Mouse (Mus musculus) lung, postnatal 0 days (tissue): ENCODE data around the gene Rassf8. TPM values are rescaled to one million over a fixed set of nuclear protein-coding genes. Genes with fewer than 3 reads are reported as not detected.

Experiments used
- ATAC-seq: fragments of 200-750 bp; cut with Nextera tagmentation; 2 replicates; pipeline ENCODE4 v1.8.0; 2017; ENCODE audit warnings: moderate library complexity
- DNase-seq: peaks from one replicate; pipeline ENCODE4 v3.0.0-alpha.2; 2016; ENCODE audit warnings: low spot score
- H3K27ac ChIP-seq: fragments of 300-500 bp; sonication (generic); 2 replicates; pipeline ENCODE4 v1.5.1; 2014; ENCODE audit warnings: antibody characterized with exemption, mild to moderate bottlenecking, low read length, mixed read lengths
- H3K27me3 ChIP-seq: fragments of 300-500 bp; sonication (generic); replicated peaks from 2 replicates; pipeline ENCODE4 v1.6.1; 2014; ENCODE audit warnings: low read length, mixed read lengths; ENCODE audit not compliant: insufficient read depth
- H3K36me3 ChIP-seq: fragments of 300-500 bp; sonication (generic); 2 replicates; pipeline ENCODE4 v1.6.1; 2014; ENCODE audit warnings: low read length, mixed read lengths; ENCODE audit not compliant: insufficient read depth
- H3K4me1 ChIP-seq: fragments of 300-500 bp; sonication (generic); 2 replicates; pipeline ENCODE4 v1.6.1; 2014; ENCODE audit warnings: antibody characterized with exemption, low read depth, low read length, mixed read lengths; ENCODE audit not compliant: insufficient read depth
- H3K4me2 ChIP-seq: fragments of 300-500 bp; sonication (generic); replicated peaks from 2 replicates; pipeline ENCODE4 v1.6.1; 2014; ENCODE audit warnings: low read depth, mild to moderate bottlenecking, low read length, moderate library complexity, mixed read lengths
- H3K4me3 ChIP-seq: fragments of 300-500 bp; sonication (generic); 2 replicates; pipeline ENCODE4 v1.5.1; 2014; ENCODE audit warnings: low read depth, low read length
- H3K9ac ChIP-seq: fragments of 300-500 bp; sonication (generic); replicated peaks from 2 replicates; pipeline ENCODE4 v1.6.1; 2014; ENCODE audit warnings: low read depth, mild to moderate bottlenecking
- H3K9me3 ChIP-seq: fragments of 300-500 bp; sonication (generic); 2 replicates; pipeline ENCODE4 v1.6.1; 2016; ENCODE audit warnings: low read length, mixed read lengths
- CTCF ChIP-seq: IDR thresholded peaks from 2 replicates; pipeline ENCODE4 v1.5.1; 2016; ENCODE audit warnings: antibody characterized with exemption, mild to moderate bottlenecking
- EP300 ChIP-seq: IDR thresholded peaks from 2 replicates; pipeline ENCODE4 v1.6.1; 2016; ENCODE audit warnings: antibody characterized with exemption, mild to moderate bottlenecking, control low read depth
- WGBS: fragments of 180-500 bp; shearing (Covaris S2); extraction: QIAGEN DNeasy Blood & Tissue Kit; methylation state at CpG from one replicate; pipeline ENCODE4 v1.1.7; 2014; 5-methylcytosine and 5-hydroxymethylcytosine counted together
- polyA plus RNA-seq: library from polyadenylated mRNA; unstranded; fragments of >200 nt; fragmentation: Nextera tagmentation; extraction: Ambion mirVana; gene quantifications from 2 replicates; pipeline ENCODE4 v1.2.1, GENCODE M21; 2015

Gene Rassf8
- polyA plus RNA-seq, 1 experiment from 2014 or later = 15.1 TPM

DNA sequence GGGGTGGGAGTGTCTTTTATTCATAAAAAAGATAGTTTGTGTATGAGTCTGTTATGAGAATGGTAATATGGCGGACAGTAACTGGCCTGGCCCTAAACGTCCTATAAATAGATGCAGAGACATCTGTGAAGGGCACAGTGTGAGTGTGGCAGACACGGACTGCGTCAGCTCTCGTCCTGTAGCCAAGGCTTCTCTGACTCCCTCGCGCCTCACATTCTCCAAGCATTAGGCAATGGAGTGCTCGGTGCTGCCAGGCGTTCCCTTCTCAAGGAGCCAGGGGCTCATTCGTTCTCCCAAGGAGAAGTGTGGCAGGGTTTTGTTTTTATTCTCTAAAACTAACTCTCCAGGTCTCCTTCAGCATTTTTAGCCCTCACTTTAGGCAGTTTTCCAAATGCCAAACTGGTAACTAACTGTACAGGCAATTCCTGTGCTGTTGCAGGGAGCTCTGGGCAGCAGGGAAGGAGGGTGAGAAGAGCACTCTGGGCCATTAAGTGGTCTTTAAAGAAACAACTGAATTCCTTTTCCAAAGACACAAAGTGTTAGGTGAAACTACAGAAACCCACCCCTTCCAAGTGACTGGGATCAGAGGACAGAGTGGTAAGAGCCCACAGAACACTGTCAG, 22.2 kb downstream of the Rassf8 start:
- H3K27me3 ChIP-seq = no peaks in the 10 kb centered on the region
- no peak overlapping the region for H3K4me3 ChIP-seq
- no peak overlapping the region; the same call in 1 of the 2 replicates for H3K9ac ChIP-seq
- peaks cover 10% of the 10 kb centered on the region; the same call in 1 of the 2 replicates for H3K4me1 ChIP-seq
- peak; percentile 96 for DNase-seq
- no peaks in the 10 kb centered on the region for H3K9me3 ChIP-seq
- WGBS = 17% methylated on average over 10 of the region's 10 CpGs
- TF ChIP-seq CTCF = no peak
- peak; percentile 94 for TF ChIP-seq EP300
- no peak overlapping the region for H3K4me2 ChIP-seq
- peak; percentile 94 for ATAC-seq
- H3K27ac ChIP-seq = peak overlapping the region; percentile 86
- no peaks in the 10 kb centered on the region for H3K36me3 ChIP-seq

DNA sequence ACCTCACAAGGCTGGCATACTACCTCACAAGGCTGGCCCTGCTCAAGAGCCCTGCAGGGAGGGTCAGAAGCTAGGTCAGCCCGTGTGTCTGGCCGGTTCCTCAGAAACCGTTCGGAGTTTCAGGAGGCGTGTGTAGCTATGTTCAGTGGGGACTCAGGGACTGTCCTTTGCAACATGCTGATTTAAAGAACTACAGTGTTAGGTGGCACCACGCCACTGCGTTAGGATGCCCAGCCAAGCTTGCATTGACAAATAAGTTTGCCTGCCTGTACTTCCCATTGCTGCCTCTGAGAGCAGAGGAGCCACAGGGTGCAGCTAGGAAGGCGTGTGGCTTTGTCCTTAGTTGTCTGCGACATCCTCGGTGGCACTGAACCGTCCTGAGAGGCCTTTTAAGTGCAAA, 23.3 kb downstream of the Rassf8 start:
- DNase-seq (peak; percentile 40), ATAC-seq (no peak)
- peaks cover 8% of the 10 kb centered on the region; the same call in 1 of the 2 replicates for H3K4me1 ChIP-seq
- no peaks in the 10 kb centered on the region for H3K27me3 ChIP-seq
- H3K9me3 ChIP-seq = no peaks in the 10 kb centered on the region
- no peaks in the 10 kb centered on the region for H3K36me3 ChIP-seq
- TF ChIP-seq CTCF (peak; percentile 51), EP300 (no peak)
- H3K4me2 ChIP-seq = no peak overlapping the region
- peak overlapping the region; percentile 71 for H3K27ac ChIP-seq
- no peak overlapping the region for H3K4me3 ChIP-seq
- whole genome bisulfite sequencing = 56% methylated on average over 11 of the region's 11 CpGs
- no peak overlapping the region for H3K9ac ChIP-seq

DNA sequence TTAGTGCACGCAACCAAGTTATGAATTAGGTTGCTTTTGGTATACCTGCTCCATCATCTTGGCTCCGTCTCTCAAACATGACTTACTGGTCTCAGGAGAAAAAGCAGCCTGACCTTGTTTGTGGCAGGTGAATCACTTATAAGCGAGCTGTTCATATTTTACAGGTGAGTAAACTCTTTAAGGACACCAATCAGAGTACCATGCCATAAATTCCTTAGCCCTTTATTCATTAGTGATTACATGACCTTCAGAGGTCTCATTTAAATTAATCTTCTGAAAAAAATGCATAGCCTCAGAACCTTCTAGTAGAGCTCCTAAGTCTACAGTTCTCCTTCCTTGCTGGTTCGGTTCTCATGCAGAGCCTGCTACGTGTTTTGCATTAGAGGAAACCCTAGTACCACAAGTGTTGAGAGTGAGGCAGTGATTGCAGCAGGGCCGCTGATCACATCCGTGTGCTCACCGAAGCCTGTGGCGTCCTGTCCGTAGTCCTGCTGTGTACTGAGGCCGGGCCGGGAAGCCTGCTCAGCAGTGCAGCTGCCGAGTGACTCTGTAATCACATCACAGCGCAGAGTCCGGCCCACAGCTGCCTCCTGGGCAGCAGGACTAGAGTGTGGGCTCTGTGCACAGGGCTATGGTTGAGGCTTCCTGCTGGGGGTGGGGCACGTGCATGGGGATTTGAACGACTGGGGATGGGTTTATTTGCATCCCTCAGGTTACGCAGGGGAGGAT, 23.9 kb downstream of the Rassf8 start:
- H3K4me2 ChIP-seq = no peak overlapping the region
- DNase-seq (peak; percentile 65), ATAC-seq (peak; percentile 16)
- no peaks in the 10 kb centered on the region for H3K9me3 ChIP-seq
- 44% methylated on average over 18 of the region's 18 CpGs for WGBS
- no peak overlapping the region for H3K9ac ChIP-seq
- H3K4me1 ChIP-seq = peaks cover 8% of the 10 kb centered on the region; the same call in 1 of the 2 replicates
- no peaks in the 10 kb centered on the region for H3K36me3 ChIP-seq
- H3K27me3 ChIP-seq = no peaks in the 10 kb centered on the region
- TF ChIP-seq EP300 (peak; percentile 74), CTCF (no peak)
- no peak overlapping the region for H3K4me3 ChIP-seq
- peak overlapping the region; percentile 73 for H3K27ac ChIP-seq

DNA sequence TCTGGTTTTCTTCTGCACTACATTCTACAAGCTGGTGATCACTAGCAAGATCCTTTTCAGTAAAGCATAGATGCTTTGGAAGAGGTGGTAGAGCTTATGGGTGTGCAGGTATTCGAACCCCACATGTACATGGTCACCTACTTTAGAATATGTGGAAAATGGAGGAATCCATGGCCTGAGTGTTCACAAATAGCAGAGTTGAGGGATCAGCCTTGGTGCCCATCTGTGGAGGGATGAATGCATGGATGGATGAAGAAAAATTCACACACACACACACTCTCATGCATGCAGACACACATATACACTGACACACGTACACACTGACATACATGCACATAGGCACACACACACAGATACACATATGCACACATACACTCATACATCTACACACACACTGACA, 27.9 kb downstream of the Rassf8 start:
- H3K9me3 ChIP-seq = no peaks in the 10 kb centered on the region
- H3K27me3 ChIP-seq = no peaks in the 10 kb centered on the region
- no peak overlapping the region for H3K4me2 ChIP-seq
- H3K4me1 ChIP-seq = peaks cover 5% of the 10 kb centered on the region; the same call in 1 of the 2 replicates
- no peaks in the 10 kb centered on the region for H3K36me3 ChIP-seq
- ATAC-seq (no peak), DNase-seq (no peak)
- no peak overlapping the region for H3K9ac ChIP-seq
- no peak overlapping the region for H3K27ac ChIP-seq
- TF ChIP-seq CTCF (no peak), EP300 (no peak)
- no peak overlapping the region for H3K4me3 ChIP-seq
- WGBS = 89% methylated on average over 2 of the region's 2 CpGs

DNA sequence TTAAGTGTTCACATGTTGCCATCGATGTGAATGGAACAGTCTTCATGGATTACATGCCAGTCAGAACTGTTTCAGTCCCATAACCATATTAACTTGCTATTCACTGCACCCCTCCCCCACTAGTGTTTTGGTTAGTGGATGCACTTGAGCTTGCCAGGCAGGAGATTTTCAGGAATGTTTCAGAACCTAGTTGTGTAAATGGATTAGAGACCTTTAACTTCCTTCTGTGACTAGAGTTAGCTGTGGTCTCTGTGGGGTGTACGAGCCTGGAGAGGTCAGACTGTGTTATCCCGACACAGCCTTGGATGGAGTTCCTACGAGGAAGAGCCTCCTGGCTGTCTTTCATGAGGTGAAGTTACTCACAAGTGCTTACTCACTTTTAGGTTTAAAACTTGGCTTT, 29.7 kb downstream of the Rassf8 start:
- Histone ChIP-seq H3K9ac (no peak overlapping the region), H3K4me1 (peaks cover 5% of the 10 kb centered on the region; the same call in 1 of the 2 replicates), H3K4me2 (no peak overlapping the region), H3K36me3 (no peaks in the 10 kb centered on the region), H3K9me3 (no peaks in the 10 kb centered on the region), H3K27ac (no peak overlapping the region), H3K4me3 (no peak overlapping the region), H3K27me3 (no peaks in the 10 kb centered on the region)
- DNase-seq (no peak), ATAC-seq (no peak)
- TF ChIP-seq CTCF (no peak), EP300 (no peak)
- WGBS = 60% methylated on average over 4 of the region's 4 CpGs

DNA sequence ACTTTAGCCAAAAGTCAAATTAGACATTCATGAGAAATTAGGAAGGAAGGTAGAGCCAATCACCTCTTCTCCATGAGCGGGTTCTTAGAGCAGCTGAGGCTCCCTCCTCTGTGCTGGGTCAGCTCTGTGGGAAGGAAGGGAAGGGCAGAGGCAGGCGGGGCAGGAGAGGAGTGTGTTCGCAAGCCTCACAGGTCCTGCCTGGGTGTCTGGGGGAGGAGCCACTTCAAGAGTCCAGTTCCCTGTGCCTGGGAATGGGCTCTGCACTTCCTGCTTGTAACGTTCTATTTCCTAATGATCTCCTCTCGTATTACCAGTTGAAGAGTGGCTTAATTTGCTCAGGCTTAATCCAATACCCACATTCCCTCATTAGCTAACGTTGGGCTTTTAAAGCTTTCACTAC, 32.8 kb downstream of the Rassf8 start:
- H3K4me2 ChIP-seq = no peak overlapping the region
- ATAC-seq = peak; percentile 98
- H3K9ac ChIP-seq = no peak overlapping the region
- WGBS = 17% methylated on average over 6 of the region's 6 CpGs
- H3K27me3 ChIP-seq = no peaks in the 10 kb centered on the region
- peaks cover 5% of the 10 kb centered on the region; the same call in 1 of the 2 replicates for H3K4me1 ChIP-seq
- no peak overlapping the region for H3K4me3 ChIP-seq
- TF ChIP-seq EP300 (no peak), CTCF (no peak)
- peak overlapping the region; percentile 44; the same call in 1 of the 2 replicates for H3K27ac ChIP-seq
- DNase-seq = peak; percentile 81
- H3K9me3 ChIP-seq = no peaks in the 10 kb centered on the region
- no peaks in the 10 kb centered on the region for H3K36me3 ChIP-seq
